Mouse (Mus musculus) heart, postnatal 0 days (tissue): ENCODE data around the gene Plekhg3. TPM values are rescaled to one million over a fixed set of nuclear protein-coding genes. Genes with fewer than 3 reads are reported as not detected.

Source experiments
- ATAC-seq: fragments of 200-750 bp; cut with Nextera tagmentation; 2 replicates; pipeline ENCODE4 v1.8.0; 2017; ENCODE audit warnings: low read depth, moderate number of reproducible peaks, moderate library complexity; ENCODE audit not compliant: insufficient read depth
- DNase-seq: peaks from one replicate; pipeline ENCODE4 v3.0.0-alpha.2; 2016; ENCODE audit warnings: low spot score
- H3K27ac ChIP-seq: fragments of 300-500 bp; sonication (generic); 2 replicates; pipeline ENCODE4 v1.5.1; 2014; ENCODE audit warnings: low read depth, mild to moderate bottlenecking
- H3K27me3 ChIP-seq: fragments of 300-500 bp; sonication (generic); 2 replicates; pipeline ENCODE4 v1.6.1; 2014; ENCODE audit warnings: low read length, mixed read lengths; ENCODE audit not compliant: control insufficient read depth, insufficient read depth
- H3K36me3 ChIP-seq: fragments of 300-500 bp; sonication (generic); replicated peaks from 2 replicates; pipeline ENCODE4 v1.6.1; 2014; ENCODE audit warnings: low read length, mixed read lengths; ENCODE audit not compliant: control insufficient read depth, insufficient read depth
- H3K4me1 ChIP-seq: fragments of 300-500 bp; sonication (generic); 2 replicates; pipeline ENCODE4 v1.6.1; 2014; ENCODE audit warnings: antibody characterized with exemption; ENCODE audit not compliant: control insufficient read depth, insufficient read depth
- H3K4me2 ChIP-seq: fragments of 300-500 bp; sonication (generic); 2 replicates; pipeline ENCODE4 v1.6.1; 2014; ENCODE audit warnings: low read depth, mild to moderate bottlenecking, low read length, moderate library complexity
- H3K4me3 ChIP-seq: fragments of 300-500 bp; sonication (generic); 2 replicates; pipeline ENCODE4 v1.5.1; 2014; ENCODE audit warnings: low read depth, low read length
- H3K9ac ChIP-seq: fragments of 300-500 bp; sonication (generic); replicated peaks from 2 replicates; pipeline ENCODE4 v1.6.1; 2014; ENCODE audit warnings: low read depth, low read length, mixed read lengths
- H3K9me3 ChIP-seq: fragments of 300-500 bp; sonication (generic); replicated peaks from 2 replicates; pipeline ENCODE4 v1.6.1; 2016; ENCODE audit warnings: low read length; ENCODE audit not compliant: control insufficient read depth
- CTCF ChIP-seq: IDR thresholded peaks from 2 replicates; pipeline ENCODE4 v1.5.1; 2016; ENCODE audit warnings: antibody characterized with exemption, control low read depth, low read depth
- EP300 ChIP-seq: IDR thresholded peaks from 2 replicates; pipeline ENCODE4 v1.6.1; 2016; ENCODE audit warnings: antibody characterized with exemption, low read depth
- WGBS: fragments of 180-500 bp; shearing (Covaris S2); extraction: QIAGEN DNeasy Blood & Tissue Kit; methylation state at CpG from one replicate; pipeline ENCODE4 v1.1.7; 2014; 5-methylcytosine and 5-hydroxymethylcytosine counted together
- polyA plus RNA-seq: library from polyadenylated mRNA; unstranded; fragments of >200 nt; fragmentation: Nextera tagmentation; extraction: Ambion mirVana; gene quantifications from 2 replicates; pipeline ENCODE4 v1.2.1, GENCODE M21; 2015
- total RNA-seq: library from RNA; depleted of rRNA; stranded (reverse); fragments of >200 nt; gene quantifications from 2 replicates; pipeline ENCODE4 v1.2.3, GENCODE M21; 2014; ENCODE audit warnings: low replicate concordance

The Plekhg3 gene
- total and polyA plus RNA-seq, 2 experiments from 2014 or later = 3.7 to 21.7 TPM

GRCm38 (mm10) chr12:76556745-76557389 is 26.2 kb downstream of the Plekhg3 start:
- TF ChIP-seq EP300 = no peak
- no peak for TF ChIP-seq CTCF
- ATAC-seq = peak; percentile 4; the same call in 1 of the 2 replicates
- 33% methylated on average over 6 of the region's 6 CpGs for WGBS

GRCm38 (mm10) chr12:76558206-76558605 is 27.5 kb downstream of the Plekhg3 start:
- ATAC-seq (no peak), DNase-seq (no peak)
- H3K9me3 ChIP-seq = no peaks in the 10 kb centered on the region
- 73% methylated on average over 5 of the region's 5 CpGs for WGBS
- no peak overlapping the region for H3K4me2 ChIP-seq
- H3K27ac ChIP-seq = no peak overlapping the region
- no peak for TF ChIP-seq CTCF
- no peak for TF ChIP-seq EP300
- peaks cover 20% of the 10 kb centered on the region for H3K4me1 ChIP-seq
- H3K36me3 ChIP-seq = peaks cover 30% of the 10 kb centered on the region
- H3K27me3 ChIP-seq = no peaks in the 10 kb centered on the region
- no peak overlapping the region for H3K9ac ChIP-seq
- H3K4me3 ChIP-seq = no peak overlapping the region

More at GRCm38 (mm10) chr12:76556745-76557389, 26.2 kb downstream of the Plekhg3 start:
- Histone ChIP-seq H3K4me2 (no peak overlapping the region), H3K27me3 (no peaks in the 10 kb centered on the region), H3K9ac (no peak overlapping the region), H3K27ac (no peak overlapping the region), H3K4me3 (no peak overlapping the region), H3K9me3 (no peaks in the 10 kb centered on the region), H3K4me1 (peaks cover 32% of the 10 kb centered on the region), H3K36me3 (peaks cover 18% of the 10 kb centered on the region)
- DNase-seq = no peak

- no peak overlapping the region for H3K4me2 ChIP-seq
- H3K4me3 ChIP-seq = no peak overlapping the region
- H3K27ac ChIP-seq = no peak overlapping the region
- H3K4me1 ChIP-seq = no peaks in the 10 kb centered on the region
- 90% methylated on average over 4 of the region's 4 CpGs for WGBS
- no peaks in the 10 kb centered on the region for H3K9me3 ChIP-seq
- no peak overlapping the region for H3K9ac ChIP-seq
- DNase-seq (no peak), ATAC-seq (no peak)
- TF ChIP-seq EP300 = no peak
- no peak for TF ChIP-seq CTCF
- H3K36me3 ChIP-seq = peaks cover 70% of the 10 kb centered on the region
- no peaks in the 10 kb centered on the region for H3K27me3 ChIP-seq
Observed at GRCm38 (mm10) chr12:76562196-76562595, 31.5 kb downstream of the Plekhg3 start.

GRCm38 (mm10) chr12:76566284-76566683 is 35.6 kb downstream of the Plekhg3 start:
- no peak for ATAC-seq

GRCm38 (mm10) chr12:76570221-76570940 is 39.7 kb downstream of the Plekhg3 start:
- Histone ChIP-seq H3K36me3 (peaks cover 77% of the 10 kb centered on the region), H3K4me3 (no peak overlapping the region), H3K9me3 (no peaks in the 10 kb centered on the region), H3K4me2 (no peak overlapping the region), H3K4me1 (no peaks in the 10 kb centered on the region), H3K9ac (no peak overlapping the region), H3K27ac (no peak overlapping the region), H3K27me3 (no peaks in the 10 kb centered on the region)
- ATAC-seq (no peak), DNase-seq (no peak)
- WGBS = 69% methylated on average over 9 of the region's 9 CpGs
- TF ChIP-seq CTCF (no peak), EP300 (no peak)

More at GRCm38 (mm10) chr12:76566284-76566683, 35.6 kb downstream of the Plekhg3 start:
- WGBS = 83% methylated on average over 10 of the region's 10 CpGs
- Histone ChIP-seq H3K36me3 (peaks cover 76% of the 10 kb centered on the region), H3K4me2 (no peak overlapping the region), H3K27ac (no peak overlapping the region), H3K9ac (no peak overlapping the region), H3K4me3 (no peak overlapping the region), H3K27me3 (no peaks in the 10 kb centered on the region), H3K9me3 (no peaks in the 10 kb centered on the region), H3K4me1 (no peaks in the 10 kb centered on the region)
- TF ChIP-seq CTCF (no peak), EP300 (no peak)
- no peak for DNase-seq
